Mouse (Mus musculus) forelimb bud, embryonic 11.5 days (tissue): Measurements from ENCODE around the gene Arl5a.

ENCODE experiments used
- DNase-seq: peaks from one replicate; pipeline ENCODE4 v3.0.0-alpha.2; 2012; ENCODE audit warnings: low read depth, low spot score

Gene Arl5a

DNA sequence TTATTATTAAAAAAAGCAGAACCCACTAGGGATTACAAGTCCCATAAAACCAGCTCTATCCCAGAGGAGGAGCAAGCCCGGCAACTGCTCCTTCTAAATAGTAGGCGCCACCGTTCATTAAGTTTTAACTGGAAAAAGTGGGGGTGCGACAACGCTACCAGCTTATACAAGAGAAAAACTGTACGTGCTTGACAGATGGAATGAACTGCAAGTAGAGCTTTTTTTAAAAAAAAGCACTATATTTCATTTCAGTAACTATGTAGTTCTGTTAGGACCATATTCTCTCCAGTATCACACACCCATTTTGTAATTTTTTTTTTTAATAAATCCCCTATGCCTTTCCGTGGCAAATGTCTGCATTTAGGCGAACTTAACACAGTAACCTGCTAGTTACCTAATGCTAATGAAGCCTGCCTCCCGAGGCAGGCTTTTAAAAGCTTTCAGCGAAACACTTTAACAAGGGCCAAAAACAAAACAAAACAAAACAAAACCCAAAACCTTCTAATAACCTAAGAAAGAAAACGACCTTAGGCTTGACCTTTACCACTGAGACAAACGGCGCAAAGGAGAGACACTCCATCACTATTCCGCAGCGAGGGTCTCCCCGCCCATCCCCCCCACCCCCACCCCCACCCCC is 972 bp downstream of the Arl5a start:
- DNase-seq = no peak

DNA sequence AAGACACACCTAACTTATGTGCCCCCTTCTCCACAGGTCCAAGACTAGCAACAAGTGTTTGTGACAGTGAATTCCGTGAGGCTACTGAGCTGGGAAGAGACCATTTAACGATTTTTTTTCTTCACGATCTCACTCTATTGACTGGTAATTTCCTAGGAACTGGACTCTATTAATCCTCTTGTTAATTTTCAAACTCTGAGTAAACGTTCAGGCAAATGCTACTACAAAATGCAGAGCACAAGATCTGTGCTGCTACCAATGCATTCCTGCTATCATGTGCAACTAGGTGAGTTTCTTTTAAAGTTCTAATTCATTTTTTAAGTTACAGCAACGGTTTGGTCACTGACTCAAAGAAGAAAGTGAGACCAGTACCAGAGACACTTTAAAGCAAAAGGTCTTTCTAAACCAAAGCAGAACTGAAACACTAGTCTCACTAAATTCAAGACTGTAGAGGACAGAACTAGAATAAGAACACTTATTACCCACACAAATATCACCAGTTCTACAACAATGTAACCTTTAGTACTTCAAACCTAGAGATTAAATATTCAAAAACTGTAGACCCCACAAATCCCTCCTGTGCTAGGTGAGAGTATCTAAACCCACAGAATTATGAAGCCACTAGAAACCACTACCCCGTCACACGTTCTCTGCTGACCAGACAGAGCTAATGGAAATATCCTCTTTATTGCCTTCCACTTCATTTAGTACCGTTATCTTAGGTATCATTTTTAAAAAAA is 1.7 kb downstream of the Arl5a start:
- DNase-seq = no peak

DNA sequence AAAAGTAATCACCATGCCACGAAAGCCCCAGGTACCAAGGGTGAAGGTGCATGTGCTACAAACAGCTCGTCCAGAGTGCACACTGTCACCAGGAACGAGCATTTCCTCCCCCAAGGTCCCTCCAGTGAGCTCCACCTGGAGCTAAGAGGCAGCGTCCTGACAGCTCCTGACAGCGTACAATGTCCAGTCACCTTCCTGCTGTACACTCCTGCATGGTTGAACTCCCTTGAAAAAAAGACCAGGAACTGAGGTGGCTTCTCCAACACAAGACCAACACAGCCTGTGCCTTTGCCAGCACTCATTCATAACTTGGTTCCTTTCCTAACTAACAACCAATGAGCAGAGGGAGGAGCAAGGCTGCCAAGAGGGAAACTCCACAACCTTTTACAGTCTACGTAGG is 3.5 kb downstream of the Arl5a start:
- no peak for DNase-seq

DNA sequence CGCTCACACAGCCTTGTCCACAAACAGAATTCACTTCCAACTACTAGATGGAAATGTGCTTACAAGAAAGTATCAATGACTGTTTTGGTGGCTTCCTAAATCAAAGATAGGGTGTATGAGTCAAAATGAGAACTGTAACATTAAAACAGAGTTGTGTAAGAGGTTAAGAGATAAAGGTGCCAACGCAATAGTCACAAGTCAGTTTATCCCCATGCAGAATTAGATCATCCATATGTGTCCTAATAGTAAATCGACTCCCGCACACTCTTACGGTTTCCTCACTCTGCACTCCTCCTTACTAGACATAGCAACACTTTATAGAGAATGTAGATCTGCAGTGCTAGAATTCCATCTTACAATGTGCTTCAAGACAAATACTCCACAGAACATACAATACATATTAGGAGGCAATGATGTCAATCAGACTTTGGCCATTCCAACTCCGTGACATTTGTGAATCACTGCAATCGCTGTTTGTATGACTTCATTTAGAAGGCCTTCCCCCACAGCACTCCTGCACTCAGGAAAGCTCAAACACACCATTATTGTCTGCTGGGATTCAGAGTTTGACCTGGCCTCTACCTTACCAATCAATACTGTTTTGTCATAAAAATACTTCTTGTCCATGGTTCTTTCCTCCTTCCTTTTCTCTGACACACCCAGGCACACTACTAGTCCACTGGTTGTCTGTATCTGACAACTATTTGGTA is 4.5 kb downstream of the Arl5a start:
- DNase-seq = no peak

DNA sequence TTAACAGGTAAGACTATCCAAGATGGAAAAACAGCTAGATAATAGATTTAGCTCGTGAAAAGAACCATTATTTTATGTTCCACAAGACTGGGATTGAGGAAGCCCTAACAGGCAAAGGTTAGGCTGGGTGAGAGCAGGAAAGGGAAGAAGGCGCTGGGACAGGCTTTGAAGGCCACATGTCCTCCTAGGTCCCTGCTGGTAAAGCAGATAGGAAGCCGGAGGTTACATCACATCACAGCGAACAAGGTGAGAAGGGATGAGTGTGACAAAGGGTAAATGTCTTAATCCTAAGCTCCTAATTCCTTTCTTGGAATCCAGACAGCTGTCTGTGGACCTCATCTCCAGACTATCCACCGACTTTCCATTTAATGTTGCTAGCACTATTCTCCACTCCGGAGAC is 5.4 kb downstream of the Arl5a start:
- DNase-seq = no peak

DNA sequence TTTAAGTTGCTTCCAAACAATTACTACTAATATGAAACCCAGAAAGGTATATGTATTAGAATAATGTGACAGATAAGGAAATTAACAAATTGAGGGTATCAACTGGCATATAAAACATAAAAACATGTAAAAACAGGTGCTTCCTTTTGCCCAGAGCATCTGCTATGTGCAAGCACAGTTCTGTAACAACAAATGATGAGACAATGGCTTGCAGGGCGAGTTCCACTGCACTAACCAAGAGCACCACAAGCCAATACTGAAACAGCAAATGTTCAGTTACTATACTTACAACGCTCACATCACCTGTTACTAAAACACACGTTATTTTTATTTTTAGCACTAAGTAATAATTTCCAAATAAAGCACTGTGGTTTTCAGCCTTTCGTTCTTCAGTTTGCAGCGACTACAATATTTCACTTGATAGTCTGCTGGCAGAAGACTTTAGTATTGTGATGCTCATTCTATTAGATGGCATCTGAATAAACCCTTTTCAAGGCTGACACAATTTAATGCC is 12.1 kb downstream of the Arl5a start:
- DNase-seq = no peak

DNA sequence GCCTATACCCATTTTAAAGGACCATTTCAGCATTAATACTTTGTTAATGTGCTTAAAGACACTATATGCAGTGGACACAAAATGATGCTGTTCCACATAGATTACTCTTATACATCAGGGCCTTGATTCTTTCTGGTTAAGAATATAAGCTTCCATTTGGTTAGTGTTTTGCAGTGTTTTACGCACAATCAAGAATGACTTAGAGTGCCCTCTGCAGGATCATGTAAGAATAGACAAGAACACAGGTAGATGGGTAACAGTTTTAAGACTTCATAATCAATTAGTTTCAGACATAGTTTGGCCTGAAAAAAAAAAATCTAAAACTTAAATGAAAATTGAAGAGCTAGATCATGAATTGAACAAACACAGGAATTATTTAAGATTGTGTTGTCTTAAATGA is 18.2 kb downstream of the Arl5a start:
- no peak for DNase-seq

DNA sequence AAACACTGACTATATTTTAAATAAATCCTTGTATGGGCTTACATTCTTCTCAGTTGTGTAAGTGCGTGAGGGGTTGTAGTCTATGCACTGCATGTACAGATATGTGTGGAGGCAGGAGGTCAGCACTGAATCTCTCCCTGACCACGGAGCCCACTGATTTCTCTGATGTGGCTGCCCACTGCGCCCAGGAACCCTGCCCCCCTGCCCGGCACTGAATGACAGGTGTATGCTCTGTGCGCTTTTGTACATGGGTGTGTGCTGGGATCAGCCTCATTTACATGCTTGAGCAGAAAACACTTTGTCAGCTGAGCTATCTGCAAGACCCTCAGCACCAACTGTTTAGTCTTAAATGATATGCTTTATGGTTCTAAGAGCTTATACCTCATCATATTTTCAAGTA is 19.5 kb downstream of the Arl5a start:
- DNase-seq = no peak

DNA sequence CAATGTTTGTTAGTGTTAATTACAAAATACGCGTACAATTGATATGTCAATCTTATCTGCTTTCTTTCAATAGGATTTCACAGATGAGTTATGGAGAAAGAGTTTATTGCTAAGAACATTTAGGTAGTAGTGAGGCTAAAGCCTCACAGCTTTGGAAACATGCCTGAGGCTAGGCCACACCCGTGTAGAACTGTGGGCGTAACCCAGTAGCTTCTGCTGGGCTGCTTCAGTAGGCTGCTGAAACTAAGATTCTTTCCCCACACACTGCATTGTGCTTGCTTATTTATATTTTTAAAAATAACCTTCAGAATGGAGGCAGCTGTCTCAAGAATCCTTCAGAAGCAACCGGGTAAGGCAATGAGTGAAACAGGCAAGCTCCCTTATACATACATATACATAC is 30.2 kb downstream of the Arl5a start:
- no peak for DNase-seq

DNA sequence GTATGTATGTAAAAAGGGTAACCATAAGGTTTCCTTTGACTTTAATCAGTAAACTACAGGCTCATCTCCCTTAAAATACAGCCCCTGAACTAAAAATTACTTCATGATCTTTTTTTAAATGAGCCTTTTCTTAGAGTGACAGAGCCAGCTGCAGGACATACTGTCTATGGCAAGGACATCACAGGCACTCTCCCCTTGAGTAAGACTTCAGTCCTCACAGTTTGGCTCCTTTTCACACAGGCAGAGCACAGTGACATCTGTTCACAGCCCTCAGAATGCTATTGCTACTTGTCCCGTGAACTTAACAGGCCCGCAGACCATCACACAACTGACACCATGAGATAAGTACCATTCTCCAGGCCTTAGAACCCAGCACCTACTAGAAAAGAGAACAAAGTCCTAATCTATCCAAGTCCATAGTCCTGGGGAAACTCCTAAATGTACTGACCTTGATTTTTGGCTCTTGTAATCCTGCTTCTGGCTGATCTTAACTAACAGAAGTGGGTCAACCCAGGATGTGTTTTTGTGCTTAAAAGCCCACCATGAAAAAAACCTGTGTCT is 34.2 kb downstream of the Arl5a start:
- DNase-seq = no peak

DNA sequence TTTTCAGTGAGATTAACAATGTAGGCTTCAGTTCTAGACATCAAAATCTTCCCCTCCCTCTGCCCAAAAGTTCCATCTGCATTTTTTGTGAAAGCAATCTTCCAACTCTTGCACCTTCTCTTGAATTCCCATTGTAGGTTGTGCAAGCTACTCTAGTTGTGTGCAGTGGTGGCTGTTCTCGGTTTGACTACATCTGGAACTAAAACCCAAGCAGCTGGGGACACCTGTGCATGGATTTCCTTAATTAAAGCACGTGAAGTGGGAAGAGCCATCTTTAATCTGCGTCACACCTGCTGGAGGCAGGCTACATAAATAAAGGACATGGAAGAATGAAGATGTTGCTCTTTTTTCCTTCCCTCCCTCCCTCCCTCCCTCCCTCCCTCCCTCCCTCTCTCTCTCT is 34.7 kb downstream of the Arl5a start:
- DNase-seq = no peak

DNA sequence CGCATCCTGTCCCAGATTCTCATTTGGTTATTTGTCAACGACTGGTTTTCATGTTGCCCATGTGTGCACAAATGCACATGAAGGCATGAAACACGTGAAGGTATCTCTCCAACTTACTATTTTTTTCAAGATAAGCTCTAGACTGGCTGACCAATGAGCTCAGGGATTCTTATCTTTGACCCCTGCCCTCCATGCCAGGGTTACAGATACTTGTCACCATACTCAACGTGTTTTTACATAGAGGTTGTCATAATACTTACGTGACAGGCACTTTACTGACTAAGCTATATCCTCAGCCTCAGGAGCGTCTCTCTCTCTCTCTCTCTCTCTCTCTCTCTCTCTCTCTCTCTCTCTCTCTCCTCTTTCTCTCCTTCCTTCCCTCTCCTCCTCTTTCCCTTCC is 38.2 kb downstream of the Arl5a start:
- no peak for DNase-seq

DNA sequence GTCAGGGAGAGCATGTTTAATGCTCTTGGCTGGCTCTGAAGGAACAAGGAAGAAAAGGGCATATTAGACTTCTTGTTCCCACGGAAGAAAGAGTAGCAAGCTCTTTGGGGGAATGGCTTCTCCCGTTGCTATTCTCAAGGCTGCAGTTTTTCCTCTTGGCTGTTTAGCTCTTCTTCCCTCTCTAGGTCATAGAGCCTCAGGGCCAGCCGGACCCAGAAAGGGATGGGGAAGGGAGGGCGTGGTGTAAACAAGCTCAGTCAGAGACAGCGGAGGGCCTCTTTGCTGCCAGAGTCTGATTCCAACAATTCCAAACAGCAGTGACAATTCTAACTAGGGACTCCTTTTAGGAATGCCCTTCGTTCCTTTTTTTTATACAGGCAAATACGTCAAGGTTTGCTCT is 38.7 kb downstream of the Arl5a start:
- no peak for DNase-seq

DNA sequence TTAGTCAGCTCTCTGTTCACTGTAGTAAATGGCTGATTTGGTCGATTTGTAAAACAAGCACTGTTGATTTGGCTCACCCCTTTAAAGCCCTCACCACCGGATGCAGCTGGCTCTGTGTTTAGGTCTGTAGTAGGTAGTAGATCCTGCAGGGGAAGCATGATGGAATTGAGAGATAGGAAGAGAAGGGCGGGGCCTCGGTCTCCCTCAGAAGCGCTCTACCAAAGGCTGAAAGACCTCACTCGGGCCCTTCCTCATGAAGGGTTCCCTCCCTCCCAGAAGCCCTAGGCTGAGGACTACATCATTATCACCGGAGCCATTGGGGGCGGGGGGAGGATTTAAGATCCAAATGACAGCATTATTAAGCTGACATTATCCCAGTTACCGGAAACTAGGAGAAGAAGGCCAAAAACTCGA is 45.8 kb downstream of the Arl5a start:
- no peak for DNase-seq

DNA sequence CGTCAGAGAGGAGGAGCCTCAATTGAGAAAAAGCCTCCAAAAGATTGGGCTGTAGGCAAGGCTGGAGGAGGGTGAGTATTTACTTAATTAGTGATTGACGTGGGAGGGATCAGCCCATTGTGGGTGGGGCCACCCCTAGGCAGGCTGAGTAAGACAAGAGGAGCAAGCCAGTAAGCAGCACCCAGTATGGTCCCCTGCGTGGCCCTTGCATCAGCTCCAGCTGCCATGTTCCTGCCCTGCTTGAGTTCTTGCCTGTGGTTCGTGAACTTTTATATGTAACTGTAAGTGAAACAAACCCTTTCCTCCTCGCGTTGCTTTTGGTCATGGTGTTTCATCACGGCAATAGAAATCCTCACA is 46.3 kb downstream of the Arl5a start, which contains the start of gene Neb:
TSS of gene Neb (minus strand) at position 27 of the 357 bp plus-strand sequence.
- DNase-seq = no peak

DNA sequence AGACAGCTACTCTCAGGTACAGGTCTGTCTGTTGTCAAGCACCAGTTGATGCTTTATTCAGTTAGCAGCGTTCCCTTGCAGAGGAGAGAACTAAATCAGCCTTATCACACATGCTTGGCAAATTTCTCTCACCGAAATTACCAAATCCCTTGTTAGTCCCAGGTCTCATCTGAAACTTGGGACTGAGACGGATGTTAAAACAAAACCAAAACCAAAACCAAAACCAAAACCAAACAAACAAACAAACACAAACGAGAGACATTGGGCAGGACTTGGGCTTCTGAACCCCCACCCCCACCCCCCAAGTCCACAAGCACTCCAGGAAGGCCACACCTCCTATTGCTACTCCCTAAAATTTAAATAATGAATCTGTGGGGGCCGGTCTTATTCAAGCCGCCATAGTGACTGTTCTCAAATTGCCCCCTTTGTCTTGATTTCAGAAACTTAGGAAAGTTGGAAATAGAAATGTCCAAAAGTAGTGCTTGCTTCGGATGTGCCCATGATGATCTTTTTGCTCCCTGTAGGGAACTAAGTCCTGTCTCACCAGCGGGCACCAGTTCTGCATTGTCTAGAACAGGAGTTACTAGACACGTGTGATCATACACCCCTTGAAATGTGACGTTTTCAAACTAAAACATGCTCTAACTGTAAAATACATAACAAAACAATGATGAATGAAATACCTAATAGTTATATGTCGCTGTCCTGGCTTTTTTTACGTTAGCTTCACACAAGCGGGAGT is 46.8 kb downstream of the Arl5a start:
- no peak for DNase-seq

DNA sequence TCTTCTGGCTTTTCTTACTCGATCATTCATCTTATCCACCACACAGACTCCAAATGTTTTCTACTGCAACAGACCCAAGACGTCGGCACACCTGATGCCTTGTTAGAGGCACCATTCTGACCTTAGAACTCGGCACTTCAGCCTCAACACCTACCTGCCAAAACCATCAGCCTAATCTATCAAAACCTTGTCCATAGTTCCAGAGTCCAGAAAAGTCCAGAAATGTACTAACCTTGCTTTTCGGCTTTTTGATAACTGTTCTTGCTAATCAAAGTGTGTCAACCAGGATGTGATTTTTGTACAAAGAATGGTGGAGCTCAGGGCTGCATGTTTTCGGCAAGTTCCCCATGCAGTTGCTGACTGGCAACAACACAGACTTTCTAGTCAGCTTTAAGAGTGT is 50.0 kb downstream of the Arl5a start:
- no peak for DNase-seq

DNA sequence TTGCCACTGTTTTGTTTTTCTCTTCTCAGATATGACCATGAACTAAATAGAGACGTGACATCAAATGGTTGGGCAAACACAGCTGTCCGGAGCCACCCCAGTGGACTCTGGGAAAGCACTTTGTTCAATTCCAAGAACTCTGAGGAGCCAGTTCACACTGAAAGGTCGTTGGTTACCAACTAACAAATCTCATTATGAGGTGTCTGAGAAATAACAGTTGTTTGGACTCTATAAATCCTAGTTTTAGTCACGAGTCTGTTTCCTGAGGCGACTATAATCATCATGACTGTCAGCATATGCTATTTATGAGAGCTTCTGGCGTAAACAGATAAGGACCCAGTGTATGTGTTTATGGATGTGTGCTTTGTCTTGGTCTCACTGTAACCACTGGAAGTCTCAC is 52.2 kb downstream of the Arl5a start:
- DNase-seq = peak; percentile 14

DNA sequence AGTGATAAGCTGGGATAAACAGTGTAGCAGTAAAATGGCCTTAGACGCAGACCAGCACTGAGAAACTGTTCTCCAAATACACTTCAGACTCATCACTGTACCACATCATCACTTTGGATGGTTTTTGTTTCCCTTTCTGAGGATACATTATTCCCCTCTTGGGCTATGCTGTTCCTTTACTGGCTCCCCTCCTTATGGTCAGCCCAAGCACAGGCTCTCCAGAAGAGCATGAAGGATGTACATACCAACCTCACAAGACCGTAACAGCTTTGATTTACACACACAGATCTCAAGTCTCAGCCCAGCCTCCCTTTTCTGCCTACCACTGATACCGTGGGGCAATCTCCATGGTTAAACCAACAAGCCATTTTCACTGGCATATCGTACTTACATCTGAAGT is 52.6 kb downstream of the Arl5a start:
- DNase-seq = no peak

DNA sequence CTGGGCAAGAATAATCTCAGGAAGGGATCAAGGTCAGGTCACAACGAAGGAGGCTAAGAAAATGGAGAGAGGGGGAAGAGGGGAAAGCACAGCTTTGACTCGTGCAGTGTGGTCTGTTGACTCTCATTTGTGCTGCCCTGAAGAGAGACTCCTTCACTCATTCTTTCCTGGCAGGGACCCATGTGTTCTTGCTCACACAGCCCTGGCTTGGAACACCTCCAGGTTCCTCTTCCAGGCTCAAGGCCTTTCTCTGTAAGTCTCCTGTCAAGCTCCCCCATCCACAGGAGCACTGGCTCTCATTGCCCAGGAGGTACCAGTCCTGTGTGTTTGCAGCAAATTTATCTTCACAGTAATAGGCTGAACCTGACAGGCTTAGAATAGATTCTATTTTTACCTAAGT is 53.6 kb downstream of the Arl5a start:
- no peak for DNase-seq

DNA sequence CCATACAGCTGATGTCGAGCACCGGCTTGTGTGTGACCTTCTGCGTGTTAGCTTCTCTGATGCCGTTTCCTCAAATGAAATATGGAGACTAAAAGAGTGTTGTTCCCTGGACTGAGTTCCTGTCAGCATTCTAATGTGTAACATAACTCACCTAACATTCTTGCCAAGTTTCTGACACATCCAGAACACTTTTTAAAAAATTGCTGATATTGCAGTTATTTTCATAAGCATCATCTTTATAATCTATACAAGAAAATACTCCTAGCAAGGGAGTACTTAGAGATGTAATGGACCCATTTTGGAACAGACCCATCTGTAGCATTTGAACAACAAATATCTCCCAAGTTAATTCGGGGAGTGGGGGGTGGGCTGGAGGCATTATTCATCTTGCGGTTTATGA is 55.1 kb downstream of the Arl5a start:
- no peak for DNase-seq

DNA sequence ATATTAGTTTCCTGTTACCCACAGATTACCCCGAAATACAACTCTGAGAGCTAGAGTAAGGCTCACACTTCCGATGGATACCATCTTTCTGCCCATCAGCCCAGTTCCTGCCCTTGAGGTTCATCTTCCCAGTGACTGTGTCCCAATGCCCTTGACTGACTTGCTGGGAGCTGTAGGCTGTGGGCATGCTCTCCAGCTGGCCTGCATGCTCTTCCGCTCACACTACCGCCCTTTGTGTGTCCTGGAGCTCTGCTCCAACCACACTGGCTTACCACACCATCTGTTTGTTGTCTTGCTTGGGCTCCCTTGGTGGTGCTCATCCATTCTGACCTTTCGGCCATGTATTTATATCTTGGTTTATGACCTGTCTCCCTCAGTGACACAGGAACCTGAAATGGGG is 57.0 kb downstream of the Arl5a start:
- no peak for DNase-seq
